ENCODE assay signal across 10 mouse cellular contexts in the genomic region with DNA sequence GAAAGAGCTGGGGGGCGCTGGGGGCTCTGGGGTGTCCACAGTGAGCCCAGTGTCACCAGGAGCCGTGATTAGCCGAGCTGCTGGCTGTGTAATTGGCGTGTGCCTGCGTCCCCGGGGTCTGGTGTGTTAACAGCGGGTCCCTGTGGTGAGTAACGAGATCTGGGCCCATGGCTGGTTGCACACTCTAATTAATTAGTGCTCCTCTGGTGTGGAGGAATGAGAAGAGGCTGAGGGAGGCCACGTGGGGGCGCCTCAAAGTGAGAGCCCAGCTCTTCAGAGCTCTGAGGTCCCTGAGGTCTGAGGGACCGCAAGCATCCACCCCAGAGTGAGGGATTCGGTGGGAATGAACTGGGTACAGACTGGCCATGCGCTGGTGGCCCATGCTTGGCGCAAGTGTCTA. TPM values are rescaled to one million over a fixed set of nuclear protein-coding genes. Genes with fewer than 3 reads are reported as not detected.
DNase-seq lines count a peak whose midpoint lies in the region; ATAC-seq and TF ChIP-seq lines count a peak whose summit lies in the region.
"Had no signal": no experiment of that assay in that cellular context is flagged by ENCODE, and none has a peak within 500 bp of the region (broad histone marks: within the 10 kb centered on the region; RNA-seq: fewer than 3 reads in every experiment).

No protein-coding gene starts in this region.

- H3K9me3 ChIP-seq in lung, postnatal 0 days (ENCODE audit: low read length): no peaks in the 10 kb centered on the region
- no peaks in the 10 kb centered on the region for H3K9me3 ChIP-seq in forebrain, embryonic 10.5 days
- H3K9me3 ChIP-seq in neural tube, embryonic 12.5 days: no peaks in the 10 kb centered on the region
- no peaks in the 10 kb centered on the region for H3K9me3 ChIP-seq in heart, embryonic 11.5 days (replicated peaks; ENCODE audit: control insufficient read depth, low read length)

- intact Hi-C loops in gastrocnemius, postnatal 14 days (cut with DNase I; ENCODE audit: low total_unique reads): no loop called here

- no peak overlapping the region for H3K4me2 ChIP-seq in lung, postnatal 0 days (replicated peaks; ENCODE audit: low read depth, low read length)
- H3K4me2 ChIP-seq in neural tube, embryonic 12.5 days (replicated peaks): peak overlapping the region; percentile 56; the same call in 1 of the 2 replicates
- no peak overlapping the region for H3K4me2 ChIP-seq in heart, embryonic 11.5 days

- peak; percentile 30 for TF ChIP-seq CTCF in lung, postnatal 0 days (IDR thresholded peaks at IDR 0.05)
- peak; percentile 21; the same call in 1 of the 2 replicates for TF ChIP-seq CTCF in brain, embryonic 14.5 days (IDR thresholded peaks at IDR 0.05; ENCODE audit: borderline replicate concordance, extremely low read depth, insufficient read depth, insufficient read length)

- no peak overlapping the region for H3K9ac ChIP-seq in lung, postnatal 0 days (replicated peaks; ENCODE audit: low read depth)
- H3K9ac ChIP-seq in neural tube, embryonic 12.5 days: no peak overlapping the region
- no peak overlapping the region for H3K9ac ChIP-seq in heart, embryonic 11.5 days (ENCODE audit: low read depth, low read length)

- no peak for ATAC-seq in lung, postnatal 0 days
- no peak for ATAC-seq in neural tube, embryonic 12.5 days (ENCODE audit: low FRiP score, low read depth)
- ATAC-seq in heart, embryonic 11.5 days (replicated peaks; ENCODE audit: insufficient number of reproducible peaks, low FRiP score, low TSS enrichment): no peak

- TF ChIP-seq EP300 in lung, postnatal 0 days (IDR thresholded peaks at IDR 0.05): no peak

- no peaks in the 10 kb centered on the region for H3K36me3 ChIP-seq in lung, postnatal 0 days (ENCODE audit: insufficient read depth, low read length)
- H3K36me3 ChIP-seq in forebrain, embryonic 10.5 days (replicated peaks): no peaks in the 10 kb centered on the region
- H3K36me3 ChIP-seq in neural tube, embryonic 12.5 days: no peaks in the 10 kb centered on the region
- no peaks in the 10 kb centered on the region for H3K36me3 ChIP-seq in heart, embryonic 11.5 days (ENCODE audit: control insufficient read depth, insufficient read depth, low read length)

- peaks cover 7% of the 10 kb centered on the region for H3K27me3 ChIP-seq in lung, postnatal 0 days (replicated peaks; ENCODE audit: insufficient read depth, low read length)
- H3K27me3 ChIP-seq in forebrain, embryonic 10.5 days (ENCODE audit: poor library complexity, severe bottlenecking): peaks cover 90% of the 10 kb centered on the region
- peaks cover 14% of the 10 kb centered on the region for H3K27me3 ChIP-seq in neural tube, embryonic 12.5 days (replicated peaks)
- peaks cover 45% of the 10 kb centered on the region for H3K27me3 ChIP-seq in heart, embryonic 11.5 days (ENCODE audit: control insufficient read depth, insufficient read depth, low read length)

- 45% methylated on average over 14 of the region's 14 CpGs for WGBS in lung, postnatal 0 days
- 30% methylated on average over 14 of the region's 14 CpGs for WGBS in forebrain, embryonic 10.5 days
- whole genome bisulfite sequencing in neural tube, embryonic 12.5 days: 39% methylated on average over 14 of the region's 14 CpGs
- 36% methylated on average over 14 of the region's 14 CpGs for WGBS in heart, embryonic 11.5 days (ENCODE audit: insufficient replicate concordance)

- no peak overlapping the region for H3K4me3 ChIP-seq in lung, postnatal 0 days (ENCODE audit: low read depth, low read length)
- no peak overlapping the region for H3K4me3 ChIP-seq in forebrain, embryonic 10.5 days
- H3K4me3 ChIP-seq in neural tube, embryonic 12.5 days: no peak overlapping the region
- H3K4me3 ChIP-seq in heart, embryonic 11.5 days (ENCODE audit: low read depth, low read length): no peak overlapping the region

- no peak overlapping the region for H3K27ac ChIP-seq in lung, postnatal 0 days (ENCODE audit: low read length)
- no peak overlapping the region for H3K27ac ChIP-seq in forebrain, embryonic 10.5 days
- H3K27ac ChIP-seq in neural tube, embryonic 12.5 days: 0 out of 2 replicates have a peak overlapping the region, but pooled peaks have one; percentile 26
- no peak overlapping the region for H3K27ac ChIP-seq in heart, embryonic 11.5 days (ENCODE audit: low read depth, low read length)

- no peak for DNase-seq in lung, postnatal 0 days (ENCODE audit: low spot score)
- no peak for DNase-seq in lung, postnatal 14 days
- DNase-seq in brain, embryonic 14.5 days (ENCODE audit: low read depth): peak; percentile 81
- peak; percentile 54 for DNase-seq in forebrain, embryonic 10.5 days (ENCODE audit: extremely low spot score, low spot score)
- DNase-seq in gastrocnemius, postnatal 14 days: no peak
- DNase-seq in T-cell, adult 2 months (ENCODE audit: low spot score): no peak
- DNase-seq: adrenal gland, adult 2 months; thymus, adult 18-20 months had no signal

- no peak for TF ChIP-seq POLR2A in brain, embryonic 14.5 days (IDR thresholded peaks at IDR 0.05; ENCODE audit: borderline replicate concordance, extremely low read depth, insufficient read depth, insufficient read length, poor library complexity, severe bottlenecking)

- no peaks in the 10 kb centered on the region for H3K4me1 ChIP-seq in lung, postnatal 0 days (ENCODE audit: insufficient read depth, low read depth, low read length)
- H3K4me1 ChIP-seq in forebrain, embryonic 10.5 days: peaks cover 27% of the 10 kb centered on the region
- peaks cover 28% of the 10 kb centered on the region for H3K4me1 ChIP-seq in neural tube, embryonic 12.5 days
- no peaks in the 10 kb centered on the region for H3K4me1 ChIP-seq in heart, embryonic 11.5 days (ENCODE audit: control insufficient read depth, insufficient read depth, low read length)

RNA-seq across cellular contexts. Expression of gene Calcoco1, which starts 13.1 kb away (rescaled TPM):
- 92.3 and 99.4 TPM in 2 replicates for polyA plus RNA-seq in lung, postnatal 0 days (2015; fragmentation: Nextera tagmentation; extraction: Ambion mirVana)
- 46.2 and 48.4 TPM in 2 replicates for polyA plus RNA-seq in brain, embryonic 14.5 days (2012; rRNA removed)
- 21.9 and 24.0 TPM in 2 replicates for polyA plus RNA-seq in forebrain, embryonic 10.5 days (2016; fragmentation: Nextera tagmentation; extraction: Ambion mirVana)
- polyA plus RNA-seq in neural tube, embryonic 12.5 days (2016; fragmentation: Nextera tagmentation; extraction: Ambion mirVana): 39.1 and 47.3 TPM in 2 replicates
- 10 to 100 TPM; 44.1 to 56.5 TPM for total RNA-seq in gastrocnemius, postnatal 14 days (2021)
- polyA plus RNA-seq in heart, embryonic 11.5 days (2014; fragmentation: Nextera tagmentation; extraction: Ambion mirVana): 33.7 and 47.8 TPM in 2 replicates

Comparison
In these comparisons a context has a peak if more than half of its experiments do, and no peak if none do; other contexts are left out.
1. DNase-seq: peak in brain, embryonic 14.5 days (single experiment) and forebrain, embryonic 10.5 days (single experiment); none in lung, postnatal 0 days (single experiment), lung, postnatal 14 days (single experiment), gastrocnemius, postnatal 14 days (single experiment) and T-cell, adult 2 months (single experiment).